Mouse (Mus musculus) T-cell, adult 2 months (primary cell): ENCODE results near the gene Angpt4.

ENCODE experiments used
- DNase-seq: peaks from one replicate; pipeline ENCODE4 v3.0.0; 2022; ENCODE audit warnings: low spot score

Angpt4 gene

DNA sequence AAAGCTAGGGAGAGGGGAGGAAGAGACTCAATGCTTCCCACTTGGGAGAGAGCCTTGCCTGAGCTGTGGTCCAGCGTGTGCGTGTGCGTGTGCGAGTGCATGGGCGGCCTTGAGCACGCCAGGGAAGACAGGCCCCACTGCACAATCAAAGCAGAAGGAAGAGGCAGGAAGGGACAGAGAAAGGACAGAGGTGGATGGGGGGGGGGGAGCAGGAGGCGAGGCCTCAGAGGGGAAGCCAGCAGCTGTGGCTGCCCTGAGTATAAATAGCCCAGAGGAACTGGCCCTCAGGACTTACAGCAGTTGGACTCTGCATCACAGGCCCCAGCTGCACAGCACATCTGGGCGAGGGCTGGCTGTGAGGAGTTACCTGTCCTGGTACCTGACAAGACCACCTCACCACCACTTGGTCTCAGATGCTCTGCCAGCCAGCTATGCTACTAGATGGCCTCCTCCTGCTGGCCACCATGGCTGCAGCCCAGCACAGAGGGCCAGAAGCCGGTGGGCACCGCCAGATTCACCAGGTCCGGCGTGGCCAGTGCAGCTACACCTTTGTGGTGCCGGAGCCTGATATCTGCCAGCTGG is at the start of gene Angpt4:
Angpt4 (plus strand) TSS at position 292 of the 582 bp plus-strand sequence.
- DNase-seq = no peak

DNA sequence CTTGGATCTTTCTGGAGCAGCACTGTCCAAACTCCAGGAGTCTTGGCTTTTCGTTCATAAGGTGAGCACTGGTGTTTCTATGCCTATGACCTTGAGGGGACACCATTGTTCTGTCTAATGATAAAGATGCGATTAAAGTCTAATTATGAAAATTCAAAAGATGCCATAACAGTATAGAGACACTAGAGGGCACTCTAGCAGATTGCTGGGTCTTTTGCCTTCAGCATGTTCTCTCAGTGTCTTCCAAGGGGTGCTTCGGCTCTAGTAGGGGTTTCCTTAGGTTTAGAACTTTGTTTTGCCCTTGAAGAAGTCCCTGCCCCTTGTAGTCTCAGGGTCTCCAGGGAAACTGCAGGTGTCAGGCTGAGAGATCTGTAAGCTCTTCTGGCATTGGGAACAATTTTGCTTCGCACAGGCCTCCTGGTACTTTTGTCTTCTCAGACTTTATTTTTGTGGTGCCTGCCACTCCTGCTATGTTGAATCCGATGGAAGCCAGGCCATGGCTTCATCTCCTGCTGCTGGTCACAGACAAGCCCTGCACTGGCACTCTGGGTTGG is 48.7 kb upstream of the Angpt4 start:
- DNase-seq = no peak

DNA sequence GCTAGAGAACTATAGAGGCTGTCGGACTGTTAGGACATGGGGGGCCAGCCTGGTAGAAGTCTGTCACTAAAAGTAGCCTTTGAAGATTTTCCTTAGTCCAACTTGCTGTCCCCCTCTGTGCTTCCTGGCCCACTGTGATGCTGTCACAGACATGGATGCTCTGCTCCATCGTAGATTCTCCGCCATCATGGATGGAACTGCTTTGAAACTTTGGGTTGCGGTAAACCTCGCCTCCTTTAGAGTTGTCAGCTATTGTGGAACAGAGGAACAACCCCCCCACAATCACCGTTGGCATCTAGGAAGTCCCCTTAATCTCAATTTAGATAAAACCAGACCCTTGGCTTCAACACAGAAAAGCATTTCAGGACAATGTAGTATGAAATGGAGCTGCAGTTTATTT is 46.1 kb upstream of the Angpt4 start:
- no peak for DNase-seq

DNA sequence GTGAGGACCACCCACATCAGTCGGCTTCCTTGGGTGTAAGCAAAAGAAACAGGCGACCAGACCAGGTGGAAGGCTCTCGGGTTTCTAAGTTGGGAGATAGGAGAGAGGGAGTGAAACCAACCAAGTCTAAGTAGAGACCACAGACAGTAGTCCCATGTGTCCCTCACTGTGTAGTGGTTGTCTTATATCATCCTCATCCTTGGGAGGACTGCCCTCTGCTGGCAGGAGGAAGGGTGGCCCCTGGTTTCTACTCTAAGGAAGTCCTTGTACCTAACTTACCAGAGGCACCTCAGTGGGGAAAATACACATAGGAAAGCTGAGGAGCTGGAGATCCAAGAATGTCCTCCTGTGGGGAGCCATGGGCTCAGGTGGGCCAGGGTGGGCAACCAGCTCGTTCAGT is 44.5 kb upstream of the Angpt4 start:
- no peak for DNase-seq

DNA sequence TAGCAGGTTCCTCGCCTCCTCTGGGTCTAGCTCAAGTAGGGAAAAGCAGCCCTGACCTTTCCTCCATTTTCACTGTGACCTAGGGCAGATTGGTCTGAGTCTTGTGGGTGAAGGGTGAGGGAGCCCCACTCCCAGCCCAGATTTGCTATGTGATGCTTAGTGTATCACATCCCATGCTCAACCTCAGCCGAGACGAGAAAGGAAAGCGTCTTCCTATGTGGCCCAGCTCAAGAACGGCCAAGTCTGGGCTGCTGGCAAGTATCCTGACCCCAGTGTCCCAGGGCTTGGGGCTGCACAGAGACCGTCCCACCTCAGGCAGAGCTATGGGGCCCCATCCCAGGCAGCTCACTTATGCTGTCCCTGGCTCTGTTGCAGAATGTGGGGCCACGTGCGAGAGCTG is 42.8 kb upstream of the Angpt4 start:
- no peak for DNase-seq

DNA sequence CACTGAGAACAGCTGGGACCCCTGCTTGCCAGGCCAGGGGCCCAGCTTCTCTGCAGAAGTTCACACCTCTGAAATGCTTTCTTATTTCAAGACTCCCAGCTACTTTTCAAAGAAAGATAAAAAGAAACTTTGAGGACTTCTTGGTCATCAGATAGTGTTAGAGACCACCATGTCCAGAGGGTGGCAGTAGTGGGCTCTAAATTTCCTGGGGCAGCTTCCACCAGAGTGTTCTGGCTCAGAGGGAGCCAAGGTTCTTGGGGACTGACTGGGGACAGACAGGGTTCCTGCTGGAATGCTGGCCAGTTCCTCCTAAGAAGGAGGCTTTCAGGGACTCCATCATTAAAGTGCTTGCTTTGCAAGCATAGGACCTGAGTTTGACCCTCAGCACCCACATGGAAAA is 36.5 kb upstream of the Angpt4 start:
- DNase-seq = no peak

DNA sequence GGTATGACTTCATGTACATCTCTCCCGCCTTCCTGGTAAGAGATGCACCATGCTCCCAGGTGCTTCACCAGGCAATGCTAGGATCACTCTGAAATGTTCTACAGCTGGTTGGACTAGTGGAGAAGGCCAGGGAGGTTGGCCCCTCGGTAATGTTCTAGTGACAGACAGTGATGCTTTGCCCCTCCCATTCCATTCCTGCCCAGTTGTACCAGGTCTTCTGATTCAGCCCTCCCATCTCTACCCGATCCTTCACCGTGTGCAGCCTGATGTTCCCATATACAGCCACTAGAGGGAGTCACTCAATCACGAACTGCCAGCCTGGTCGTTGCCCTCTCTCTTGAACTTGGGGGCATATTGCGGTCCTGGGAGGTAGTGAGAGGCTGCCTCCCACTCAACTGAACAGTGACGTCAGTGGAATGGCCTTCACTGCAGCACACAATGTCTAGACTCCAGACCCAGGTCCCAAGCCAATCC is 35.0 kb upstream of the Angpt4 start:
- peak; percentile 36 for DNase-seq

DNA sequence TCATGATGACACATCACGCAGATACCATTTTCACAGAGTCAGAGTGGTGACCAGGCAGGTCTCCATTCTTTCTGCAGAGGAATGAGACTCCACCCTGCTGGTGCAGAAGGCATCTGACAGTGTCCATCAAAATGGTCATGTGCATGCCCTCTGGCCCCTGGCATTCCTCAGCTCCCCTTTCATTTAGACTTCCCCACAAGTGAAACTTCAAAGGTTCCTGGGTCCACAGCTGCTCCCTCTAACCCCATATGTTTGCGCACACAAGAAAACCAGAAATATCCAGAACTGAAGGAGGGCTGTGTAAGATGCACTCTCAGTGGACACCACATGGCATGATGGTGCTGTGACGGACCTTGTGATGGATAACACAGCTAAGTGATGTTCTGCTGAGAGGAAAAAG is 32.4 kb upstream of the Angpt4 start:
- no peak for DNase-seq

DNA sequence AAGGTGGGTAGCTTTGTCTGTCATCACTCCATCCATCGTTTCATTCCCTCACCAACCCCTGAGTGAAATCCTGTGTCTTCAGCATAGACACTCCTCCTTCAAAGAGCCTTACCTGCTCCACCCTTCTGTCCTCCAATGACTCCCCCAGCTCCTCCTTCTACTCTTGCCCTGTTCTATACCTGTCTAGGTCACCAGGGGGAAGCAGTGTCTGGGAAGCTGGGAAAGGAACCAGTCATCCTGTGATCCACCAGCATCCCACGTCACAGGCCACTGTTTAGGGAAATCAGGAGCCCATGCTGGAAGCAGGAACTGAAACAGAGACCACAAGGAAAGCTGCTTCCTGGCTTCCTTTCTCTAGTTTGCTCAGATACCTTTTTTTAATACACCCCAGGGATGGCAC is 31.2 kb upstream of the Angpt4 start:
- no peak for DNase-seq

DNA sequence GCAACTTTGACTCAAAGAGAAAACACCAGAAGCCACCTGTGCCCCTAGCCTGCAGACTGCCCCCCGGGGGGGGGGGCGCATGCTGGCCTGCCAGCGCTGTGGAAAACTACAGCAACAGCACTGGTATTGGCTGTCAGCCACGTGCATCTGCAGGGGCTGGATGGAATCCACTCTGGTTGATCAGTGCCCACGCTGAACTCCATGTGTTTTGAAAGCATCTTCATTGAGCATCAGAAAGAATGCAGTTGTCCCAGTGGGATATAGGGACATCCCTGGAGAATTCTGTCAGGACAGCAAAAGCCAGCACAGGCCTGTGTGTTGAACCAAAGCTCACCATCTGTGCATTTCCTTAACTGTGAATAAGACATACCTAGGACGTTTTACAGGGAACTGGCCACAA is 20.0 kb upstream of the Angpt4 start:
- DNase-seq = no peak

DNA sequence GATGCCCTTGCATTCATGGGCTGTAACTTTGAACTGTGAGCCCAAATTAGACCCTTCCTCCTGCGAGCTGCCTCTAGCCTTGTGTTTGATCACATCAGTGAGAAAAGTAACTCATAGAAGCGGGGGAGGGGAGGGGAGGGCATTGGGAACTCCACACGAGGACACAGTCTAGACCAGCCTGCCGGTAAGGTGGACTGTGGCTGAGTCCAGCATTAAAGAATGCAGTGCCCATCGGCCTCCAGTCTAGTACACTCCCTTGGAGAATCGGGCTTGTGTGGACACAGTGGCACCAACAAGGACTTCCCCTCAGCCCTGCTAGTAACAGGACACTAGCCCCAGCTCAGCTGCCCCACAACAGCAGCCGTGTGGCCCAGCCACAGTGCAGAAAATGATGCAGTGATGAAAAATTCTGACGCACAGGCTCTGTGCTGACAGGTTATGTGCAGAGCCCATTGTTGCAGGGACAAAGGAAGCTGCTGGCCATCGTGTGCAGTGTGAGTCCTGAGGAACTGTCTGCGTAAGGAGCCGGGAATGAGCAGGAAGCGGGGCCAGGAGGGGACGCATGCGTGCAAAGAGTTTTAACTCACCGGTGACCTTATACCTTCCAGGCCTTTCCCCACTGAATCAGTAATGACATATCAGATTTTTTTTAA is 17.8 kb upstream of the Angpt4 start:
- DNase-seq = no peak

DNA sequence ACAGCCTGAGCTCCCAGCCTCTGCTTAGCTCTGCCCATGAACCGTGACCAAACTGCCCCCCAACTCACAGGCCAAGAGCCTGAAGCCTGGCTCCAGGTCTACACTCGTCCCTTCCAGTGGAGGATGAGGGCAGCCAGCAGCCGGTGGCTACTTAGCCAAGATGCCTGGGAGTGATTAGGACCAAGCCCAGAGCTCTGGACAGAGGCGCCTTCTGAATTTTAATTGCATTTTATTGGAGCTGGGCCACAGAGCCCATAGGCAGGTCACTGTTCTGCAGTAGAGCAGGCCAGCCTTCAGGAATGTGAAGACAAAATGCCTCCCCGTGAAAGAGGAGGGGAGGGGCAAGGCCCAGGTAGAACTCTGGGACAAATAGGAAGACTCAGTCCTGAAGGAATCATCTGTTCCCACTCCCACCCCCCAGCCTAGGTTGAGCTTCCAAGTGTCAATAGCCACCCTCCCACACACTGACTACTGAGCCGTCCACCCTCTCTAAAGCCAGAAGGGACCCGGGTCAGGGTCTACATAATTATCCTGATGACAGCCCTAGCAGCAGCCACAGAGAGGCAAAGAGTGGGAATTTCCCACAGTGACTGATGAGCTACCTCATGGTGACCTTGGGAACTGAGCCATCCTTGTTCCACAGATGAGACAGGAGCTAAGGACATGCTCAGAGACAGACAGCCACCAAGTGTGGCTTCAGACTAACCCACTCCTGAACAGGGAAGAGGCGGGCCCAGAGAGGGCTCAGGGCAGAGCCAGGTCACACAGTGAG is 16.6 kb upstream of the Angpt4 start:
- DNase-seq = no peak

DNA sequence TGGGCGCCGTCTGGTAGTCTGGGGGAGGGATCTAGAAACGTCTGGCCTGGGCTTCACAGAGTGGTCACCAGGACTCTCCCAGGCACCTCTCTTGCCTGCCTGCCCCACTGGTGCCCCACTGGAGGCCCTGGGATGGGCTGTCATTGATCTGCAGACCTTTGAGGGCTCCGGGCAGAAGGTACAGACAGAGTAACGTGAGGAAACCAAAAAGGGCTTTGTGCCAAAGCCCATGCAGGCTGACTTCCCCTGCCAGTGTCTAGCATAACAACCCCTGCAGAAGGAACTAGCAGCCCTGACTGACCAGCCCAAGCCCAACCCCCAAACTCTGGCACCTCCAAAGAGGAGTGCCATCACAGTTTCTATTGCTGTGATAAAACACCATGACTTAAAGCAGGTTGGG is 15.1 kb upstream of the Angpt4 start:
- no peak for DNase-seq

DNA sequence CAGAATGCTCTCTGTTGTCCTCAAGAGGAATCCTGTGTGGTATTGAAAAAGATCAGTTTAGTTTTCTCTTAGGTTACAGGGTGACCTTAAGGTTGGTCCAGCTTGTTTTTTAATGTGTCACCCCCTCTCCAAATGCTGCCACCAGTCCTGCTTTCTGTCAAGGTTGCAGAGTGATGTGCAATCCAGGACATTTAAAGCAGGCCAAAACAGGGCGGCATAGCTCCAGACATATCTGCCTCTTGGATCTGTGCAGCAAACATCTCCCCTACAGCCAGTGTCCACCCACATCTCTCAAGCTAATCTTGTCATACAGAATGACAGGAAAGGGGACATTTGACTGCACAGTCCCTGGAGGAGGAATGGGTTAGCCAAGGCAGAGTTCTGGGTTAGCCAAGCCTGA is 12.9 kb upstream of the Angpt4 start:
- no peak for DNase-seq

DNA sequence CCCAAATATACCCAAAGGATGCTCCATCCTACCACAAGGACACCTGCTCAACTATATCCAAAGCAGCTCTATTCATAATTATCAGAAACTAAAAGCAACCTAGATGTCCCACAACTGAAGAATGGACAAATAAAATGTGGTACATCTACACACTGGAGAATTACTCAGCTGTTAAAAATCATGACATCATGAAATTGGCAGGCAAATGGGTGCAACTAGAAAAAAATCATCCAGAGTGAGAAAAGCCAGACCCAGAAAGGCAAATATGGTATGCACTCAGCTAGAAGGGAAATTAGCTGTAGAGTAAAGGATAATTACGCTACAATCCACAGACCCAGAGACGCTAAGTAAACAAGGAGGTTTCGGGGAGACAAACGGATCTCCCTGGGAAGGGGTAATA is 10.2 kb upstream of the Angpt4 start:
- DNase-seq = no peak

DNA sequence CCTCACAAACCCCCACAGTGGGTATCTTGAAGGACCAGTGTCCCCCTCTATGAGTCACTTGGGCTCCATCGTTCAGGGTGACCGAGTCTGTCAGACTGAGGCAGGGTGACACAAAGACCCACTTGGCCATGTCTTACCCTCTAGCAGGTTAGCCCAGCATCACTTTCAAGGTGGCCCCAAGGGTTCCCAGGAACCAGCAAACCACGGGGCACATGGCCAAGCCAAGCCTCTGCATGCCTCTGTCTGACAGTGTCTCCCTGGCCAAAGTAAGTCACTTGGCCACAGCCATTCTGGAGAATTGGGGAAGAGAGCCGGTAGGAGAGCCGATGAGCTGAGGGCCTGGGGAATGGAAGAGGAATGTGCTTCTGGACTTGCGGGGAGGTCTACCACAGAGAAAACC is 7.7 kb upstream of the Angpt4 start:
- DNase-seq = no peak

DNA sequence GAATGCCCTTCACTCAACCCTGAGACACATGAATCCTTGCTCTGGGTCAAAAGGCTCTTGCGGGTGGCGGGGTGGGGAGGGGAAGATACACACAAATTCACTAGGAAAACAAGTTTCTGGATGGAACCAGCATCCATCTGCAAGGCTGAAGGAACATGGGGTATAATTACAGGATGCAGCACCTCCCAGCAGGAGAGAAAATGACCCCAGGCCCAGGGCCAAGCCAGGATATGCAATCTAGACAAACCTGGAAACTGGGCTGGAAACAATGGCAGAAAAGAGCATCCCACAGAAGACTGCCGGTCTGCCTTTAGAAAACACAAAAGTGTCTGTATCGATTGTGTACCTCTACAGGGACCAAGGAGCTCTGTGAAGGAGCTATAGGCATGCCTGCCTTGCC is 7.1 kb upstream of the Angpt4 start:
- DNase-seq = no peak

DNA sequence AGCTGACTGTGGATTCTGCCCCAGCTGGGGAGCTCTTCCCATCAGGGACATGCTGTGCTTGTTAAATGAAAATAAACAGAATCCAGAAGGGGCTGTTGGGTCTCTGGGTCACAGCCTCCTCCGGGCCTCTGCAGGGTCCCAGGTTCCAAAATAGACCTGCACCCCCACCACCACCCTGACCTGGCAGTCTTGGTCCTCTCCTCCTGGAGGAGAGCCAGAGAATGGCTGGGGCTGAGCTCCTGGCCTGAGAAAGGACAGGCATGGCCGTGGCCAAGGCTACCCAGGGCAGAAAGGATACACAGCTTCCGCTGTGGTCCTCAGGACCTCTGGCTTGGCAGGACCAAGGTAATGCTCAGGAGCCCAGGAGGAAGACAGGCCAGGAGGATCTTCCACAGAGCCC is 6.4 kb upstream of the Angpt4 start:
- no peak for DNase-seq

DNA sequence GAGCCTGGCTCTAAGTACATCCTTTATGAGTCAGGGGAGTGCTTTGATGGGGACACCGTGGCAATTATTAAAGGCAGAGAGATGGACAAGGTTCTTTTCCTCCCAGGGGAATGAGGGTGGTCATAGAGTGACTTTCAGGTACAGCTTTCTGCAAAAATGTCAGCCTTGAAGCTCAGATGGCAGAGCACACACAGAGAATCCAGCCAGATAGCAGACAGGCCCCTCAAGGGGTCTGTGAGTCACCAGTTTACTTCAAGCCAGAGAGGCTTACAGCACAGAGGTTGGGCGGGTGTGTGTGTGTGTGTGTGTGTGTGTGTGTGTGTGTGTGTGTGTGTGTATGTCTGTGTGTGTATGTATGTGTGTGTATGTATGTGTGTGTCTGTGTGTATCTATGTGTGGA is 4.0 kb upstream of the Angpt4 start:
- DNase-seq = no peak

DNA sequence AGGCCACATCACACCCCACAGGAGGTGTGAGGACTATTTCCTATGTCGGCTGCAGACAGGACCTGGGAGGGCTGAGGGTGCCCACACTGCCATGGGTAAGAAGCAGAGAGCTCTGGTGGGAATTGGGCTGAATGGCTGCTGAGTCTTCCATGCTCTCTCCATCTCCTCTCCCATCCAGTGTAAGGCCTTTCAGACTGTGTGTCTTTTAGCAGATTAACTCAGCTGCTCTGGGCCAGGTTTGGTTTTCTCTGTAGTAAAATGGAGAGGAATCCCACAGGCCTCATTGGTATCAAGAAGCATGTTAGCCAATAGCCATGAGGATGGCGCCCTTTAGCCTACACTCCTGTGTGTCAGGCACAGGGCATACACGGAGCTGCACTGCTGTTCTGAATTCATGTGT is 1.6 kb upstream of the Angpt4 start:
- no peak for DNase-seq

DNA sequence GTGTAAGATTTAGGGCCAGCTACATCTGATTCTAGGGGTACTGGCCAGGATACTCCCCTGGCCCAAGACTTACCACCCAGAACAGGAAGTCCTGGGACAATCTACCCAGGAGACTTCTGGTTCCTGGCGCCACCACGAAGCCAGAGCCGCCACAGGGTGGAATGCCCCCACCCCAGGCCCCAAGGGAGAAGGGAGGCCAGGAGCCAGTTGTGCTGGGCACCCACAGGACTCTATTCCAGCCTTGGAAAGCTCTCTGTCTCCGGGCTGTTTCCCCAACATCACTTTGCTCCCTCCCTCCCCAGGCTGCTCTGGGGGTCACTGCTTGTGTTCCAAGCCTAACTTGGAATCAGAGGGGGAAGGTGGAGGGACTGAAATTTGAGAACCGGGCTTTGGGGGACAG is 512 bp upstream of the Angpt4 start:
- DNase-seq = no peak

DNA sequence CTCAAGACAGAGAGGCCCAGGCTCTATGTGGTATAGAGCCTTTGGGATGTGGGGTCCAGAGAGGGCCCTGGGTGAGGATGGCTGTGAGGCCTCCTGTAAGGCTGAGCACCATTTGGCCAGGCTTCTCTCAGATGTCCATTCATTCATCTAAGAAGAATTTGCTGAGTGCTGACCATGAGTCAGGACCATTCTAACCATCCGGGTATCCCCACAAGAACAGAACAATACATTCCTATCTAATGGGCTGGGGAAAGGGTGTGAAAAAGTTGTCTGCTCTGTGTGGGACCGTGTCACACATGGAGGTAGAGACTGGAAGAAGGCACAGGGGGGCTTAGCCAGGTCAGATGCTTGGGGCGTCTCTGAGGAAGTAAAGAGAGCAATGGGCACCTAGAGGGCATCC is 741 bp downstream of the Angpt4 start:
- DNase-seq = no peak

DNA sequence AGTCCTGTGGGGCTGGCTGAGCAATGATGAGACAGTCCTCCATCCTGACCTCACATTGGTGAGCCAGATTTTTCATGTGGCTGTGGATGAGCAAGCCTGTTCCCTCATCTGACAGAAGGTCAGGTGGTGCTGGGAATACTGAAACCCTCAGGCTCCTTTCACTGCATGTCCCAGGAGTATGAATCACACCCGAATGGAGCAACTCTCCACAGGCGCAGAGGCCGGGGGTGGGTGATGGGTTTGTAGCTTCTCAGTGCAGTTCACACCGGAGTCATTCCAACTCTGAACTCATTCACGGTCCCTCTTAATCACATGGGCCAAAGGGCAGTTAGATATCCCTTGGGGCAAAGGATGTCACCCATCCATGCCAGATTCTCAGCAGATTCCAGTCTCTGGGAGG is 3.1 kb downstream of the Angpt4 start:
- no peak for DNase-seq
